ENCODE assay signal across 12 mouse cellular contexts in the genomic region with DNA sequence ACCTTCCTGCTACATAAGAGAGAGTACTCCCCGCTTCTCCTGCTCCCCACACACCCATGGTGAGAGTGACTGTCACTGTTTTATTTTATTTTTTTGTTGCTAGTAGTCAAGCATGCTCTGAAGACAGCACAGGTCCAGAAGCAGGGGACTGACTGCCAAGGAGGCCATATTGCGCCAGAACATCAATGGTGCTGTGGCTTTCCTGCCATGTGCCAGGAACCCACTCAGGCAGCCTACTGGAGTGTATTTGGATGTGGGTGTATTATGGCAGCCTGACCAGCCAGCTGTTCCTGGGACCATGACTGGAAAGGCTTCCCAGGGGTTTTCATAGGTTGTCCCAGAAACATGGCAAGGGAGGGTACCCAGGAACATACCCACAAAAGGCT.
"Had no signal": no experiment of that assay in that cellular context is flagged by ENCODE, and none has a peak within 500 bp of the region (broad histone marks: within the 10 kb centered on the region; RNA-seq: fewer than 3 reads in every experiment).

No protein-coding gene starts in this region.

- H3K4me2 ChIP-seq: limb, embryonic 13.5 days; neural tube, embryonic 15.5 days had no signal

- H3K4me3 ChIP-seq: limb, embryonic 13.5 days; midbrain, embryonic 10.5 days; myocyte; neural tube, embryonic 15.5 days had no signal

- DNase-seq: kidney, adult 8-10 months; kidney, postnatal 25 days; lung, postnatal 36 days; midbrain, embryonic 14.5 days; right cerebral cortex, adult 18-20 months; right cerebral cortex, postnatal 25 days had no signal

- H3K27ac ChIP-seq: limb, embryonic 13.5 days; liver, embryonic 14.5 days; midbrain, embryonic 10.5 days; neural tube, embryonic 15.5 days; stomach, postnatal 0 days had no signal

- H3K9me3 ChIP-seq: limb, embryonic 13.5 days; midbrain, embryonic 10.5 days; neural tube, embryonic 15.5 days had no signal

- H3K9ac ChIP-seq: limb, embryonic 13.5 days; liver, embryonic 14.5 days; neural tube, embryonic 15.5 days had no signal

- H3K36me3 ChIP-seq: limb, embryonic 13.5 days; midbrain, embryonic 10.5 days; neural tube, embryonic 15.5 days had no signal

- H3K27me3 ChIP-seq: limb, embryonic 13.5 days; neural tube, embryonic 15.5 days had no signal
